Mouse (Mus musculus) spleen, postnatal 10 days (tissue): ENCODE measurements around the gene Emilin2.

Experiments used
- DNase-seq, 2 experiments: peaks; one replicate each; pipeline ENCODE4 v3.0.0; 2021 to 2022; ENCODE audit warnings: low spot score in 2 of 2

Emilin2 gene

GRCm38 (mm10) chr17:71234041-71234594 lies 77.7 kb downstream of the Emilin2 start:
- DNase-seq, result no peak

GRCm38 (mm10) chr17:71233210-71233609 lies 78.6 kb downstream of the Emilin2 start:
- DNase-seq, result no peak

- DNase-seq, result no peak
Observed at GRCm38 (mm10) chr17:71231998-71232397, 79.8 kb downstream of the Emilin2 start.

- no peak for DNase-seq
Observed at GRCm38 (mm10) chr17:71230108-71230709, 81.6 kb downstream of the Emilin2 start.

- no peak for DNase-seq
Observed at GRCm38 (mm10) chr17:71228651-71229050, 83.1 kb downstream of the Emilin2 start.

GRCm38 (mm10) chr17:71227128-71227895 lies 84.5 kb downstream of the Emilin2 start:
- no peak for DNase-seq

- peak; percentile 44 to 71 for DNase-seq
Observed at GRCm38 (mm10) chr17:71225091-71225490, 86.7 kb downstream of the Emilin2 start.

GRCm38 (mm10) chr17:71224521-71224920 lies 87.3 kb downstream of the Emilin2 start:
- no peak for DNase-seq

- DNase-seq, result no peak
Observed at GRCm38 (mm10) chr17:71223676-71224075, 88.1 kb downstream of the Emilin2 start.

GRCm38 (mm10) chr17:71221383-71221782 lies 90.4 kb downstream of the Emilin2 start:
- DNase-seq, result no peak

GRCm38 (mm10) chr17:71217111-71217685 lies 94.6 kb downstream of the Emilin2 start:
- no peak for DNase-seq

GRCm38 (mm10) chr17:71216263-71216662 lies 95.5 kb downstream of the Emilin2 start:
- no peak for DNase-seq

GRCm38 (mm10) chr17:71215241-71215839 lies 96.4 kb downstream of the Emilin2 start:
- DNase-seq, result peak in 1 of 2 experiments; percentile 35

- DNase-seq, result peak; percentile 43 to 47
Observed at GRCm38 (mm10) chr17:71214514-71215240, 97.1 kb downstream of the Emilin2 start.

GRCm38 (mm10) chr17:71213666-71214065 lies 98.1 kb downstream of the Emilin2 start:
- DNase-seq, result no peak

- peak in 1 of 2 experiments; percentile 41 for DNase-seq
Observed at GRCm38 (mm10) chr17:71211962-71212646, 99.7 kb downstream of the Emilin2 start.

- DNase-seq, result no peak
Observed at GRCm38 (mm10) chr17:71209936-71210335, 101.8 kb downstream of the Emilin2 start.

- no peak for DNase-seq
Observed at GRCm38 (mm10) chr17:71208921-71209320, 102.9 kb downstream of the Emilin2 start.

- no peak for DNase-seq
Observed at GRCm38 (mm10) chr17:71208376-71208775, 103.4 kb downstream of the Emilin2 start.

- no peak for DNase-seq
Observed at GRCm38 (mm10) chr17:71207268-71207667, 104.5 kb downstream of the Emilin2 start.
